Mouse (Mus musculus) C2C12 (cell line): ENCODE data around the gene 5730480H06Rik.

ENCODE experiments used
- CTCF ChIP-seq: IDR thresholded peaks from one replicate; pipeline ENCODE4 v1.5.1; 2011; ENCODE audit not compliant: control insufficient read depth, insufficient read depth, insufficient read length
- FOSL1 ChIP-seq: IDR thresholded peaks from one replicate; pipeline ENCODE4 v1.8.0; 2011; ENCODE audit warnings: mild to moderate bottlenecking, low read length; ENCODE audit not compliant: poor library complexity, insufficient read depth, severe bottlenecking
- MAX ChIP-seq: IDR thresholded peaks from one replicate; pipeline ENCODE4 v1.6.1; 2011; ENCODE audit warnings: mild to moderate bottlenecking, control low read depth
- MYOD1 ChIP-seq: IDR thresholded peaks from one replicate; pipeline ENCODE4 v1.6.1; 2011; ENCODE audit warnings: low read depth; ENCODE audit not compliant: control insufficient read depth, insufficient read length
- MYOG ChIP-seq: IDR thresholded peaks from one replicate; pipeline ENCODE4 v1.6.1; 2011; ENCODE audit not compliant: control insufficient read depth, insufficient read length; ENCODE audit errors: extremely low read depth
- USF1 ChIP-seq: IDR thresholded peaks from one replicate; pipeline ENCODE4 v1.6.1; 2011; ENCODE audit warnings: low read depth, mild to moderate bottlenecking, control low read depth, moderate library complexity

- TF ChIP-seq CTCF (no peak), USF1 (no peak), MYOG (no peak), MYOD1 (no peak), FOSL1 (no peak), MAX (no peak)
These were observed 17.6 kb downstream of the 5730480H06Rik start for GRCm38 (mm10) chr5:48345095-48345982.
